Comparison of ENCODE assay signal across 8 mouse cellular contexts in the genomic region with DNA sequence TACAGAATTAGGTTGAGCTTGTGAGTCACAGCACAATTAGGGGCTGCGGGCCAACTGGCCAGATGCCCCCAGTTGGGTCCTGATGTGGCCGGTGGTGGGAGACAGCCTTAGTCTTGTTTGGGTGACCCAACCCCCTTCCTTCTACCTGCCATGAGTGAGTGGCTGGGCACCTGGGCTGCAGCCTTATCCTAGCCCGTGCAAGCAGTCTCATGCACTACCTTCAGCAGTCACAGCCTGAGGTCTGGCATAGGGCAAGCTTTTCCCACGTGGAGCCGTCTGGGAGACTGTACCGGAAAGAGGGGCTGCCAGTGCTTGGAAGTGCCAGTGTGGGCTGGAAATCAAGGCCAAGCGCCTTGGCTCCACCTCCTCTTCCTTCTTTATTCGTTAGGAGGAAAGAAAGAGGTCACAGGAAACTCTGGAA. TPM values are rescaled to one million over a fixed set of nuclear protein-coding genes. Genes with fewer than 3 reads are reported as not detected.
DNase-seq lines count a peak whose midpoint lies in the region; ATAC-seq lines count a peak whose summit lies in the region.

No protein-coding gene starts in this region.

- ATAC-seq in megakaryocyte-erythroid progenitor cell, adult 5-6 weeks (replicated peaks; ENCODE audit: low FRiP score, low TSS enrichment, poor library complexity, severe bottlenecking), result no peak

- H3K27me3 ChIP-seq in midbrain, embryonic 10.5 days (ENCODE audit: low read depth, poor library complexity, severe bottlenecking), result no peaks in the 10 kb centered on the region

- H3K9me3 ChIP-seq in midbrain, embryonic 10.5 days (replicated peaks), result no peaks in the 10 kb centered on the region

- no peaks in the 10 kb centered on the region for H3K4me1 ChIP-seq in midbrain, embryonic 10.5 days

- 55% methylated on average over 8 of the region's 8 CpGs for WGBS in midbrain, embryonic 10.5 days

- H3K36me3 ChIP-seq in midbrain, embryonic 10.5 days, result no peaks in the 10 kb centered on the region

- H3K4me3 ChIP-seq in midbrain, embryonic 10.5 days, result no peak overlapping the region

- no peak overlapping the region for H3K27ac ChIP-seq in midbrain, embryonic 10.5 days (replicated peaks)

- DNase-seq in layer of hippocampus, adult 11-12 months (ENCODE audit: low spot score), result peak; percentile 48
- no peak for DNase-seq in layer of hippocampus, postnatal 25 days (ENCODE audit: extremely low spot score in 1 of 2, low spot score in 1 of 2)
- peak; percentile 57 to 67 for DNase-seq in adrenal gland, postnatal 36 days
- peak; percentile 46 to 66 for DNase-seq in frontal cortex, adult 2 months (ENCODE audit: extremely low spot score in 1 of 2, low spot score in 1 of 2)
- DNase-seq in kidney, postnatal 25 days, result peak; percentile 55 to 73
- peak; percentile 55 to 77 for DNase-seq in lung, postnatal 4 days
- no peak for DNase-seq in midbrain, embryonic 10.5 days (ENCODE audit: low spot score)

RNA-seq across cellular contexts. Expression of a gene that starts 13.4 kb away (rescaled TPM):
- total RNA-seq in layer of hippocampus, postnatal 25 days (2021), result 100 to 1,000 TPM; 214 to 291 TPM
- 10 to 100 TPM; 38.5 to 94.6 TPM for total RNA-seq in adrenal gland, postnatal 36 days (2021)
- 172 and 212 TPM in 2 replicates for polyA plus RNA-seq in frontal cortex, adult 2 months (2012; rRNA removed)
- total RNA-seq in megakaryocyte-erythroid progenitor cell, adult 5-6 weeks (2014; fragmentation: Nextera tagmentation), result 0.45 TPM in 1 of 2 replicates, not detected in the other
- not detected in 2 replicates for total RNA-seq in megakaryocyte-erythroid progenitor cell, adult 5-6 weeks (2017)
- 2.1 and 3.1 TPM in 2 replicates for polyA plus RNA-seq in midbrain, embryonic 10.5 days (2016; fragmentation: Nextera tagmentation; extraction: Ambion mirVana)

Comparison
In these comparisons a context has a peak if more than half of its experiments do, and no peak if none do; other contexts are left out.
1. DNase-seq: peak in layer of hippocampus, adult 11-12 months (single experiment), adrenal gland, postnatal 36 days (2 of 2), frontal cortex, adult 2 months (2 of 2), kidney, postnatal 25 days (2 of 2) and lung, postnatal 4 days (2 of 2); none in layer of hippocampus, postnatal 25 days (0 of 2) and midbrain, embryonic 10.5 days (single experiment).
2. RNA of a gene that starts 13.4 kb away (total RNA-seq): 214 to 291 TPM in layer of hippocampus, postnatal 25 days and 38.5 to 94.6 TPM in adrenal gland, postnatal 36 days; 0.45 TPM in megakaryocyte-erythroid progenitor cell, adult 5-6 weeks; every median in the first group is over 10 times any median in the second.